Mouse (Mus musculus): ENCODE data around the gene Nudt15. TPM values are rescaled to one million over a fixed set of nuclear protein-coding genes. Genes with fewer than 3 reads are reported as not detected.
"Not testable (repeated sequence)": the region's sequence is repeated elsewhere in the genome, so short reads cannot be mapped to it uniquely, and the experiment has no call there.

Gene Nudt15
- polyA plus RNA-seq, 1 experiment from 2014 or later, result 8.8 TPM

DNA sequence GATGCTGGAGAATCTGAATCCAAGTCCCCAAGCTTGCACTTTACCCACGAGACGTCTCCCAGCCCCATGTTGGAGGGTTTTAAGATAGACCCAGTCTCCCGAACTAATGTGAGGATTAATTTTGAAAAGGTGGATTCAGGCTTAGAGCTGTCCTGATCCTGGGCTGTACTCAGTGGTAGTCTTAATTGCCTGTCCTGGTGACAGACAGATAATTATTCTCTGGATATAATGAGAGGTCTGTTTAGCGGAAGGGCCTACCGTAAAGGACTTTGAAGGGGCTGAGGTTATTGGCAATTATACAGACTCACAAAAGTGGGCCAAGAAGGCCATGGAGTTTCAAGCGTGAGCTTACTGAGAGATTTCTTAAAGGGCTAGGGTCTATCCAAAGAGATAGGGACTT, 4.3 kb downstream of the Nudt15 start:
- no peak for DNase-seq (ENCODE audit: low spot score)
- Histone ChIP-seq H3K27me3 (ENCODE audit: insufficient read depth, poor library complexity, severe bottlenecking) (no peaks in the 10 kb centered on the region), H3K36me3 (no peaks in the 10 kb centered on the region), H3K27ac (no peak overlapping the region), H3K4me3 (no peak overlapping the region), H3K9me3 (no peaks in the 10 kb centered on the region), H3K4me1 (replicated peaks) (no peaks in the 10 kb centered on the region)
- 78% methylated on average over 6 of the region's 6 CpGs for WGBS

DNA sequence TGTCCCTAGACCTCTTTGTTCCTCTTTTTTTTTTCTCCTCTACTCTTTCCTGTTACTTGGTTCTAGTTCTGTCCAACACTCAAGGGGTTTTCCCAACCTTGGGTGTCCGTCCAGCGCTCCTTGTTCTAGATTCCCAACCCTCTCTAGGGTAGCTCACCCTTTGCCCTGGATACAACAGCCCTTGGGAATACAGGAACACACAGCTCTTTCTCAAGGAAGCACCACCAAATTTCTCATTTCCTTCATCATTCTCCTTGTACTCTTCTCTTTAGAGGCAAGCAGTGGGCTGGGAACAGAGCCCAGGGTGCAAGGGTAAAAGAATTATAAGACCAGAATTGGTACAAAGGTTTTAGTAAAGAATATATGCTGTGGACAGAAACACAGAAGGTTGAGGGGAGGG, 12.4 kb downstream of the Nudt15 start:
- no peaks in the 10 kb centered on the region for H3K4me1 ChIP-seq (replicated peaks)
- H3K27ac ChIP-seq, result no peak overlapping the region
- WGBS, result 83% methylated on average over 2 of the region's 2 CpGs
- no peak overlapping the region for H3K4me3 ChIP-seq
- H3K36me3 ChIP-seq, result no peaks in the 10 kb centered on the region
- no peaks in the 10 kb centered on the region for H3K27me3 ChIP-seq (ENCODE audit: insufficient read depth, poor library complexity, severe bottlenecking)
- no peaks in the 10 kb centered on the region for H3K9me3 ChIP-seq
- no peak for DNase-seq (ENCODE audit: low spot score)

DNA sequence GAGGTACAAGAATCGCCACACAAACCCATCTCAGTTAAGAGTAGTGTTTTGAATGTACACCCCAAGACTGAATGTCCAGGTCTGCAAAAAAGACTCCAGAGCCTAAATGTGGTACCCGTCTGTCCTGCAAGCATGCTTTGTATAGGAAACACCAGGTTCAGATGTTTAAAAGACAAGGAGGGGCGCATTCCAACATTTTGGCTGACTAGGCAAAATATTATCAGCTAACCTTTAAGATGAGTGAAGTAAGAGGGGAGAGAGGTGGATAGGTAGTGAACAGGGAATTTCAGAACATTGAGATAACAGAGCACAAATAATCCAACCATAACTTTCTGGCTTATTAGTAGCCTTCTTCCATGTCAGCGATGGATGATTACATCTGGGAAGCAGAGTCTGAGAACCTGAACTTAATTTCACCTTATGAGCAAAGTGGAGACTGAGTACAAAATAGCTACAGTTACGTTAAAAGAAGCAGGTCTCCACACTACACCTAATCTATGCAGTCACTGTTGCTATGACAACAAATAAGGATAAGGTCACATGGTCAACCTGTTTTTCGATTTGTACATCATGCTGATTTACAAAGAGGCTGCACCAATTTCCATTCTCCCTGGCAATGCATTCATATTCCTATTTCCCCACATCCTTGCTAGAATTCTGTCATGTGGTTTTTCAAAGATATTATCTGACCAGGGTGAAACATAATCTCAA, 14.1 kb downstream of the Nudt15 start:
- Histone ChIP-seq H3K4me1 (replicated peaks) (no peaks in the 10 kb centered on the region), H3K9me3 (no peaks in the 10 kb centered on the region), H3K27me3 (ENCODE audit: insufficient read depth, poor library complexity, severe bottlenecking) (no peaks in the 10 kb centered on the region), H3K4me3 (no peak overlapping the region), H3K27ac (no peak overlapping the region), H3K36me3 (no peaks in the 10 kb centered on the region)
- DNase-seq (ENCODE audit: low spot score), result no peak
- 73% methylated on average over 6 of the region's 6 CpGs for WGBS

DNA sequence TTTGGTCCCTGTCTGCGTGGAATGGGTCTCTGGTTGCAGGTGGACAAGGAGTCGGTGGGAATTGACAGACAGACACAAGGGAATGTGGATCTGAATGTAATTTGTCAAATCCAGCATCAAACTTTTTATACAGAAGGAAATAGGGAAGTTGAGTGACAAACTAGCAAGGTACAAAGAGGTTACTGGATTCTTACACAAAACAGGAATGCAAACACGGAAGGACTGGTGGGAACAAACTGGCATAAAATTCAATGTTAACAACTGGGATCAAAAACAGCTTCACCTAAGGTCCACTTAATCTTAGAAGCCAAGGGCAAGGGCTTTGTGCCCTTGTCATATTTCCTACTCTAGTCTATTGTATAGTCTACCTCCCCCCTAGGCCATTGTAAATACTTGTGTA, 19.4 kb downstream of the Nudt15 start:
- H3K36me3 ChIP-seq; DNase-seq (ENCODE audit: low spot score); H3K27ac ChIP-seq; H3K9me3 ChIP-seq; H3K4me1 ChIP-seq (replicated peaks); H3K4me3 ChIP-seq; H3K27me3 ChIP-seq (ENCODE audit: insufficient read depth, poor library complexity, severe bottlenecking): not testable (repeated sequence)
- WGBS, result 93% methylated on average over 3 of the region's 3 CpGs

DNA sequence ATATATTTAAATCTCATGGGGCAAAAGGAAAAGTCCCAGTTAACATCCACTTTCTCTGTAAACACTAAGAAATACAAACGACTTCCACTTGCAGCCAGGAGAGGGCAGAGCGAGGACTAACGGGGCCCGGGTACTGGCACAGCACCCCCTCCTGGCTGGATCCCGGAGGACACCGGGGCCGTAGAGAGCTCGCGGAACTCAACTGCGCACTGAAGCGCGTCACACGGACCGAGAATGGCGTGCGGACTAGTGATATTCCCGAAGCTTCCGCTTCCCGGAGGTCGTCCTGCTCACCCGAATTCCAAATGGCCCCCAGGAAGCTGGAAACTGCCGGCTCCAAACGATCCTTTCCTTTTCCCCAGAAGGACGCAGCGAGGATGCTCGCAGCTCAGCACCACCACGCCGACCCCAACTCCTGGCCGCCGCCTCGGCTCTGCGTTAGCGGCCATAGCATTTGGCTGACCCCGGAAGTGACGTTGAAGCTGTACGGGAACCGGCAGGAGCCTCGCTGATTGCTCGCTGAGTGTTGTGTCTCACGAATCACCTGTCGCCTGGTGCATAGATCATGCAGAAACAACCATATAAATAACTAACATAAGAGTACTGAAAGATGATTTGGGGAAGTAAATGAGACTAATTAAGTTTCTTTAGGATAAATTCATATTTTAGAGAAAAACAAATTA, 23.1 kb downstream of the Nudt15 start, which contains the start of gene Sucla2:
TSS of gene Sucla2 (plus strand) at position 554 of the 683 bp plus-strand sequence.
- Histone ChIP-seq H3K27me3 (ENCODE audit: insufficient read depth, poor library complexity, severe bottlenecking) (no peaks in the 10 kb centered on the region), H3K27ac (peak within 1 kb of the TSS; percentile 90), H3K36me3 (no peaks in the 10 kb centered on the region), H3K4me1 (replicated peaks) (peaks cover 5% of the 10 kb centered on the region), H3K4me3 (peak within 1 kb of the TSS; percentile 53), H3K9me3 (no peaks in the 10 kb centered on the region)
- under 1% methylated on average over 41 of the region's 41 CpGs for WGBS
- DNase-seq (ENCODE audit: low spot score), result peak; percentile 94

DNA sequence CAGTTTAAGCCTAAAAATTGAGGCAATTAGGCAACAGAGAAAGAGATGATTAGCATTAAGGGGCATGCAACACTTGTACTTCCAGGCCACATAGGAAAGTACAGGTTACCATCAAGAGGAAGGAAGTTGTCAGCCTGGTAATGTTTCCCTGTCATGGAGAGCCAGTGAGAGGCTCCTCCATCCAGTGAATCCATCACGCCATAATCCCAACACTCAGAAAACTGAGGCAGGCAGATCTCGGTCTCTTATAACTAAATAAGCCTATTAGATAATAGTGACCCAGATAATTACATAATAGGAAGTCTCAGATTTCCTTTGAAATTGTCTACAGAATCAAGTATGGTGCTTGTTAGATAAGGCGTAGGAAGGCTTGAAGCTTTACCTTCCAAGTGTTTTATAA, 23.9 kb downstream of the Nudt15 start:
- H3K36me3 ChIP-seq, result 0 out of 2 replicates have a peak, but pooled peaks cover 1% of the 10 kb centered on the region
- no peaks in the 10 kb centered on the region for H3K9me3 ChIP-seq
- WGBS, result 81% methylated on average over 3 of the region's 3 CpGs
- no peak for DNase-seq (ENCODE audit: low spot score)
- H3K4me3 ChIP-seq, result peak overlapping the region; percentile 53; the same call in 1 of the 2 replicates
- peaks cover 5% of the 10 kb centered on the region for H3K4me1 ChIP-seq (replicated peaks)
- H3K27me3 ChIP-seq (ENCODE audit: insufficient read depth, poor library complexity, severe bottlenecking), result no peaks in the 10 kb centered on the region
- no peak overlapping the region; the same call in 1 of the 2 replicates for H3K27ac ChIP-seq

DNA sequence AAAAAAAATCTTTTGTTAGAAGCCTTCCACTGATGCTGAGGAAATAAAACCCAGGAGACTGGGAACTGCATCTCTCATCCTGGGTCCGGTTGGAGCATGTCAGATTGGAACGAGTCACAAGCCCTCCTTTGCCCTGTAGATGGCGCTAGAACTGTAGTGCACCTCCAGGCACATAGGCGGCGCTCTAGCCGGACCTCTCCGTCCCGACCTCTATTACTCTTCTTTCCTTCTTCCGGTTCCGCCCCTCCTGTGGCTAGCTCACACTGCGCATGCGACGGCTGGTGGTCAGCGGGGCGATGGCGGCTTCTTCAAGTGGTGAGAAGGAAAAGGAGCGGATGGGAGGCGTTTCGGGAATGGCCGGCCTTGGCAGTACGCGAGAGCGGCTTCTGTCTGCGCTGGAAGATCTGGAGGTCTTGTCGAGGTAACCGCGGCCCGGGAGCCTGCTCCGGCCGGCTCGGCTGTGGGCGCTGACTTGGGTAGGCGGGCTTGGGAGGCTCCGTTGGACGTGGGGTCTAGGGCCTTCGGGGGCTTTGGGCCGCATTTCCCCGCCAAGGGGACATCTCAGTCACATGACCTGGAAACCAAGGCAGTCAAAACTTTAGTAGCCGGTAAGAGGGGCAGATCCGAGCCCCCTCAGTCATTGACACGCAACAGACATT, 38.1 kb downstream of the Nudt15 start, which contains the start of gene Med4:
TSS of gene Med4 (plus strand) at position 261 of the 659 bp plus-strand sequence.
- Histone ChIP-seq H3K27me3 (ENCODE audit: insufficient read depth, poor library complexity, severe bottlenecking) (no peaks in the 10 kb centered on the region), H3K27ac (peak within 1 kb of the TSS; percentile 88), H3K4me3 (peak within 1 kb of the TSS; percentile 83), H3K36me3 (peaks cover 31% of the 10 kb centered on the region), H3K9me3 (no peaks in the 10 kb centered on the region), H3K4me1 (replicated peaks) (peaks cover 13% of the 10 kb centered on the region)
- WGBS, result under 1% methylated on average over 41 of the region's 41 CpGs
- DNase-seq (ENCODE audit: low spot score), result peak; percentile 96

DNA sequence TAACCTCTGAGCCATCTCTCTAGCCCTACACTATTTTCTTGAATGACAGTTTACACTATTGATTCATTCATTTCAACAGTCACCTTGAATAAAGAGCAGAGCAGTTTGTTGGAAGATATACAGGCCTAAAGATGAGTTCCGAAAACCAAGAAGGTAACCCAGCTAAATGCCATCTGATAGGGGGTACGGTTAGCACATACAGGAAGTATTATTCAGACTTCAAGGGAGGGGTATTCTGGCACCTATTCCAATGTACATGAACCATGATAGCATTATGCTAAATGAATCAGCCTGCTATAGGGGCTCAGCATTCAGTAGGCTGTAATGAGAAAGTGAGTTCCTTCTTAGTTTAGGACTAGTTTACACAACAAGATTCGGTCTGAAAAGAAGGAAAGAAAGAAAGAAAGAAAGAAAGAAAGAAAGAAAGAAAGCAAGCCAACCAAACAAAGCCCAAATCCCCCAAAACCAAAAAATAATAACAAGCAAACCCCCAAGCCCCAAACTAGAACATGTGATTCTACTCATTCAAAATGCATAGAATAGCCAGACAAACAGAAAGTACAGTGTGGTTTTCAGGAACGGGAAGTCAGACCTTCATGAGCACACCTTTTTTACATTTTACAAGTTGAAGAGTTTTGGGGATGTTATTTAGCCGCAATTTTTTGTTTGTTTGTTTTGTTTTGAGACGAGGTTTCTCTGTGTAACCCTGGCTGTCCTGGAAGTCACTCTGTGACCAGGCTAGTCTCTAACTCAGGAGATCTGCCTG, 39.2 kb downstream of the Nudt15 start:
- H3K9me3 ChIP-seq, result no peaks in the 10 kb centered on the region
- peaks cover 20% of the 10 kb centered on the region for H3K36me3 ChIP-seq
- H3K4me3 ChIP-seq, result no peak overlapping the region
- no peak for DNase-seq (ENCODE audit: low spot score)
- H3K4me1 ChIP-seq (replicated peaks), result peaks cover 13% of the 10 kb centered on the region
- no peak overlapping the region for H3K27ac ChIP-seq
- WGBS, result 90% methylated on average over 6 of the region's 6 CpGs
- H3K27me3 ChIP-seq (ENCODE audit: insufficient read depth, poor library complexity, severe bottlenecking), result no peaks in the 10 kb centered on the region

DNA sequence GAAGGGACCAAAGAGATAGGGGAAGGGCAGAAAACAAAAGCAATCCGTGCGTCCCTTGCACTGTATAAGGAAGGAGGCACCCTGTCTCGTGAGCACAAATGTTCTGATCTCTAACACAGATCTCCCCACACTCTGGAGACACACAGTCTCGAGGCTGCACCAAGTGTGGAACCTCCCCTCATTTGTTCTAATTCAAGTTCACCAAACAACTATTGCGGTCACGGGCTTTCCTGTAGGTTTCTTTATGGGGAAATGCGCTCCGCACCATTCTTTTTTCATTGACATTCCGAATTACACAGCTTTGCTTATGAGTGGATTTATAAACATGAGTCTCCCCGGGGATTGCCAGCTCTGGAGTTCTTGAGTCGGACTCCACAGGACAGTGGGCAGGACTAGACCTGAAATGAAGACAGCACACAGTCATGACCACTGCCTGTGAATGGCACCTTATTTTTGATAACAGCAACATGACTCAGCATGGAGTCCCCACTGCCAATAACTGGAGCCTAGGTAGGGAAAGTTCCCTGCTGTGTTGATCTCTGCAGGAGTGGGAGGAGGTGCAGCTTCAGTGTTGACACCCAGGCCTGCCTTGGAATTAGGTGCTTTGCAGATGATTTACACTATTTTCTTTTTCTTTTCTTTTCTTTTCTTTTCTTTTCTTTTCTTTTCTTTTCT, 40.2 kb downstream of the Nudt15 start:
- 75% methylated on average over 11 of the region's 11 CpGs for WGBS
- H3K4me1 ChIP-seq (replicated peaks), result peaks cover 15% of the 10 kb centered on the region

DNA sequence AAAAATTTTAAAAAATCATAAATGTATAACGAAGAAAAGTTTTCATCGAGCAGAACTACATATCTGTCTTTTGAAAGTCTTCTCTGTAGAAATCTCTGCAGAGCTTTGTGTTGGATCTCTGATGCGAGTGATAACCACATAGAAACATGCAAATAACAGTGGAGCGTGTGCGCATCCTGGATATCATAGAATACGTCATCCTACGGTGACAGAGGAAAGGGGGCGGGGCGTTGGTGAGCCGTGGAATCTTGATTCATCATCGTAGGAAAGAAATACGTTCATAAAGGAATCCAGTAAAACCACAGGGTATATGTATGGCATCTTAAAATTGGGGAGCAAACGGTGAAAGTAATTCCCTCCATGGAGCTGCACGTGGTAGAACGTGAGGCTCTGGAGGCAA, 40.8 kb downstream of the Nudt15 start:
- Histone ChIP-seq H3K36me3 (peaks cover 7% of the 10 kb centered on the region), H3K27ac (no peak overlapping the region), H3K9me3 (no peaks in the 10 kb centered on the region), H3K4me1 (replicated peaks) (peaks cover 20% of the 10 kb centered on the region), H3K4me3 (no peak overlapping the region), H3K27me3 (ENCODE audit: insufficient read depth, poor library complexity, severe bottlenecking) (no peaks in the 10 kb centered on the region)
- 90% methylated on average over 15 of the region's 15 CpGs for WGBS
- DNase-seq (ENCODE audit: low spot score), result no peak

More for the DNA sequence above, 40.2 kb downstream of the Nudt15 start:
- Histone ChIP-seq H3K9me3 (no peaks in the 10 kb centered on the region), H3K36me3 (peaks cover 14% of the 10 kb centered on the region), H3K27me3 (ENCODE audit: insufficient read depth, poor library complexity, severe bottlenecking) (no peaks in the 10 kb centered on the region), H3K4me3 (no peak overlapping the region), H3K27ac (no peak overlapping the region)
- DNase-seq (ENCODE audit: low spot score), result no peak

DNA sequence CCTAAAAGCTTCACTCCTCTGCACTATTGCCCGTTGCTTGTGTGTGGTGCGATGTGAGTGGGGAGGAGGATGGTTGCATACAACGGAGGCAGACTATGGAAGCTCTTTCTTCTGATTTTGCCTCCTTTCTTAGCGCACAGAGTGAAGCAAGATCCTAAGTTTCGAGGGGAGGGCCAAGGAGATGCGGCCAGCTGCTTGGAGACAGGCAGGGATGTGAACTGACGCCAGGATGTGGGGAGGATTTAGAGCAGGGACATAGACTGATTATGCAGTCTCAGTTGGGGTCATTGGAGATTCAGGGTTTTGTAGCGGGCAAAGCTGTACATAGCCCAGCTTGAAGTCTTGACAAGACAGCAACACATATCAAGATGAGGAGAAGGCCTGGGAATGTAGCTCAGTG, 41.8 kb downstream of the Nudt15 start:
- Histone ChIP-seq H3K36me3 (no peaks in the 10 kb centered on the region), H3K9me3 (no peaks in the 10 kb centered on the region), H3K4me3 (no peak overlapping the region), H3K27ac (no peak overlapping the region), H3K4me1 (replicated peaks) (peaks cover 17% of the 10 kb centered on the region), H3K27me3 (ENCODE audit: insufficient read depth, poor library complexity, severe bottlenecking) (no peaks in the 10 kb centered on the region)
- WGBS, result 59% methylated on average over 8 of the region's 8 CpGs
- no peak for DNase-seq (ENCODE audit: low spot score)

Data from hindbrain, embryonic 10.5 days (tissue).